Mouse (Mus musculus): ENCODE data around the gene Plcb4.

- TF ChIP-seq POLR2A (IDR thresholded peaks at IDR 0.05; ENCODE audit: control insufficient read depth, extremely low read depth, insufficient read depth, low read length, poor library complexity): no peak
- TF ChIP-seq CTCF (IDR thresholded peaks at IDR 0.05; ENCODE audit: borderline replicate concordance, control insufficient read depth, extremely low read depth, insufficient read depth, low read length, poor library complexity): no peak
These were observed 221.5 kb downstream of the Plcb4 start for GRCm38 (mm10) chr2:135880269-135880760.

Data from thymus, adult 2 months (tissue).